Comparison of ENCODE assay signal across 21 mouse cellular contexts in genomic region chr7:81563506-81564015, GRCm38 (mm10). TPM values are rescaled to one million over a fixed set of nuclear protein-coding genes. Genes with fewer than 3 reads are reported as not detected.
DNase-seq lines count a peak whose midpoint lies in the region; ATAC-seq lines count a peak whose summit lies in the region.
"Had no signal": no experiment of that assay in that cellular context is flagged by ENCODE, and none has a peak within 500 bp of the region (broad histone marks: within the 10 kb centered on the region; RNA-seq: fewer than 3 reads in every experiment).

No protein-coding gene starts in this region.

- intact Hi-C loops in heart, postnatal 10 days (cut with DNase I): no loop called here
- intact Hi-C loops in heart, postnatal 25 days (cut with DNase I): loop anchor here (10.0 kb wide), 2 partner anchors 169 to 219 kb away; partner anchors contain the start of gene Rps17

- peak overlapping the region; percentile 71 for H3K4me2 ChIP-seq in heart, embryonic 11.5 days
- H3K4me2 ChIP-seq in heart, embryonic 15.5 days: peak overlapping the region; percentile 68
- H3K4me2 ChIP-seq: embryonic facial prominence, embryonic 15.5 days; hindbrain, embryonic 14.5 days; intestine, embryonic 15.5 days had no signal

- peaks cover 29% of the 10 kb centered on the region for H3K4me1 ChIP-seq in heart, embryonic 11.5 days (ENCODE audit: control insufficient read depth, insufficient read depth, low read length)
- peaks cover 45% of the 10 kb centered on the region for H3K4me1 ChIP-seq in heart, embryonic 15.5 days (replicated peaks)
- H3K4me1 ChIP-seq: embryonic facial prominence, embryonic 15.5 days; forebrain, embryonic 10.5 days; intestine, embryonic 15.5 days had no signal

- DNase-seq in heart, postnatal 10 days: no peak
- DNase-seq in heart, postnatal 25 days (ENCODE audit: low spot score): no peak
- peak; percentile 22 for DNase-seq in testis, postnatal 10 days (ENCODE audit: low spot score)
- no peak for DNase-seq in testis, postnatal 14 days (ENCODE audit: low spot score)
- no peak for DNase-seq in frontal cortex, adult 2 months (ENCODE audit: extremely low spot score in 1 of 2, low spot score in 1 of 2)
- DNase-seq: adrenal gland, adult 2 months; adrenal gland, postnatal 25 days; cerebellum, adult 18-20 months; cerebellum, adult 9-11 months; gastrocnemius, postnatal 14 days; kidney, adult 18-20 months had no signal

- H3K9me3 ChIP-seq in heart, embryonic 11.5 days (replicated peaks; ENCODE audit: control insufficient read depth, low read length): no peaks in the 10 kb centered on the region
- no peaks in the 10 kb centered on the region for H3K9me3 ChIP-seq in heart, embryonic 15.5 days (replicated peaks)
- H3K9me3 ChIP-seq: embryonic facial prominence, embryonic 15.5 days; forebrain, embryonic 10.5 days; hindbrain, embryonic 10.5 days; intestine, embryonic 15.5 days had no signal

- no peaks in the 10 kb centered on the region for H3K36me3 ChIP-seq in heart, embryonic 11.5 days (ENCODE audit: control insufficient read depth, insufficient read depth, low read length)
- no peaks in the 10 kb centered on the region; the same call in 1 of the 2 replicates for H3K36me3 ChIP-seq in heart, embryonic 15.5 days
- H3K36me3 ChIP-seq: embryonic facial prominence, embryonic 15.5 days; forebrain, embryonic 10.5 days; hindbrain, embryonic 10.5 days; intestine, embryonic 15.5 days had no signal

- 42% methylated on average over 4 of the region's 4 CpGs for whole genome bisulfite sequencing in heart, embryonic 11.5 days (ENCODE audit: insufficient replicate concordance)
- 41% methylated on average over 4 of the region's 4 CpGs for WGBS in heart, embryonic 15.5 days

- no peak overlapping the region for H3K27ac ChIP-seq in heart, embryonic 11.5 days (ENCODE audit: low read depth, low read length)
- H3K27ac ChIP-seq in heart, embryonic 15.5 days: peak overlapping the region; percentile 40
- H3K27ac ChIP-seq: embryonic facial prominence, embryonic 15.5 days; forebrain, embryonic 10.5 days; hindbrain, embryonic 10.5 days; hindbrain, embryonic 14.5 days; intestine, embryonic 15.5 days had no signal

- no peak overlapping the region for H3K9ac ChIP-seq in heart, embryonic 11.5 days (ENCODE audit: low read depth, low read length)
- no peak overlapping the region for H3K9ac ChIP-seq in heart, embryonic 15.5 days
- H3K9ac ChIP-seq: embryonic facial prominence, embryonic 15.5 days; hindbrain, embryonic 14.5 days; intestine, embryonic 15.5 days had no signal

- no peak for ATAC-seq in heart, embryonic 11.5 days (replicated peaks; ENCODE audit: insufficient number of reproducible peaks, low FRiP score, low TSS enrichment)
- no peak for ATAC-seq in heart, embryonic 15.5 days (replicated peaks; ENCODE audit: insufficient number of reproducible peaks, insufficient read depth, low FRiP score, low read depth)
- ATAC-seq: forebrain, embryonic 14.5 days; intestine, embryonic 15.5 days had no signal

- peak overlapping the region; percentile 8; the same call in 1 of the 2 replicates for H3K4me3 ChIP-seq in heart, embryonic 11.5 days (ENCODE audit: low read depth, low read length)
- H3K4me3 ChIP-seq in heart, embryonic 15.5 days: peak overlapping the region; percentile 13; the same call in 1 of the 2 replicates
- H3K4me3 ChIP-seq: embryonic facial prominence, embryonic 15.5 days; erythroblast, embryonic 14.5 days; forebrain, embryonic 10.5 days; hindbrain, embryonic 10.5 days; intestine, embryonic 15.5 days had no signal

- H3K27me3 ChIP-seq in heart, embryonic 11.5 days (ENCODE audit: control insufficient read depth, insufficient read depth, low read length): no peaks in the 10 kb centered on the region
- no peaks in the 10 kb centered on the region for H3K27me3 ChIP-seq in heart, embryonic 15.5 days
- H3K27me3 ChIP-seq: embryonic facial prominence, embryonic 15.5 days; intestine, embryonic 15.5 days had no signal

RNA-seq across cellular contexts. Expression of gene Fsd2, which starts 3.2 kb away (rescaled TPM):
- 50.9 and 62.4 TPM in 2 replicates for polyA plus RNA-seq in heart, embryonic 11.5 days (2014; fragmentation: Nextera tagmentation; extraction: Ambion mirVana)
- total RNA-seq in heart, postnatal 10 days (2021): 100 to 1,000 TPM; 214 to 226 TPM
- polyA plus RNA-seq in heart, embryonic 15.5 days (2015; fragmentation: Nextera tagmentation; extraction: Ambion mirVana): 66.9 and 70.2 TPM in 2 replicates
- total RNA-seq in heart, postnatal 25 days (2021): 100 to 1,000 TPM; 300 to 302 TPM
- 0.22 and 0.25 TPM in 2 replicates for polyA plus RNA-seq in frontal cortex, adult 2 months (2012; rRNA removed)
- polyA plus RNA-seq: erythroblast, embryonic 14.5 days; kidney, embryonic 14.5 days had no signal

RNA-seq across cellular contexts. Expression of gene Whamm, which starts 7.5 kb away (rescaled TPM):
- 5.9 and 6.2 TPM in 2 replicates for polyA plus RNA-seq in heart, embryonic 11.5 days (2014; fragmentation: Nextera tagmentation; extraction: Ambion mirVana)
- 1 to 10 TPM; 8.1 to 9.2 TPM for total RNA-seq in heart, postnatal 10 days (2021)
- 4.6 and 4.9 TPM in 2 replicates for polyA plus RNA-seq in heart, embryonic 15.5 days (2015; fragmentation: Nextera tagmentation; extraction: Ambion mirVana)
- 1 to 10 TPM; 8.2 to 9.4 TPM for total RNA-seq in heart, postnatal 25 days (2021)
- 21.4 and 24.2 TPM in 2 replicates for polyA plus RNA-seq in frontal cortex, adult 2 months (2012; rRNA removed)

Comparison
In these comparisons a context has a peak if more than half of its experiments do, and no peak if none do; other contexts are left out.
1. RNA of gene Fsd2, which starts 3.2 kb away (polyA plus RNA-seq): 66.9 to 70.2 TPM in heart, embryonic 15.5 days and 50.9 to 62.4 TPM in heart, embryonic 11.5 days; 0.22 to 0.25 TPM in frontal cortex, adult 2 months; every median in the first group is over 10 times any median in the second.